Mouse (Mus musculus): Measurements from ENCODE around the gene Olfr1138.

Gene Olfr1138

DNA sequence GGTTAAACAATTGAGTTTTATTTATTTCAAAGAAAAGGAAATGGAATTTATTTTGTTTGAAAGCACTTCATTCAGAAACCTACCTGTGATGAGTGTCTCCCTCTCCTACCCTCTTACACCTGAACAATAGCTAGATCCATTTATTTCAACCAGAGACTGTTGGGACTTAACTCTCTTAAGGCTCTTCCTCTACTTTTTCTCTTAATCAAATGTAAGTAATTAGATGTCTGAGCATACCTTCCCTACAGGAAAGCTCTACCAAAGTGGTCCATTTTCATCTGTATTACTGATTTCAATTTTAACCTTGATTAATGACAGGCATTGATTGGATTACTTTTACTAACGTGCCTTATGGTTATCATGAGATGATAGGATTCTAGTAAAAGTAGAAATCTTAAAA is at the start of gene Olfr1138:
Gene Olfr1138, minus strand, starts transcription at position 101 of the 400 bp plus-strand sequence.
- no peak for DNase-seq

DNA sequence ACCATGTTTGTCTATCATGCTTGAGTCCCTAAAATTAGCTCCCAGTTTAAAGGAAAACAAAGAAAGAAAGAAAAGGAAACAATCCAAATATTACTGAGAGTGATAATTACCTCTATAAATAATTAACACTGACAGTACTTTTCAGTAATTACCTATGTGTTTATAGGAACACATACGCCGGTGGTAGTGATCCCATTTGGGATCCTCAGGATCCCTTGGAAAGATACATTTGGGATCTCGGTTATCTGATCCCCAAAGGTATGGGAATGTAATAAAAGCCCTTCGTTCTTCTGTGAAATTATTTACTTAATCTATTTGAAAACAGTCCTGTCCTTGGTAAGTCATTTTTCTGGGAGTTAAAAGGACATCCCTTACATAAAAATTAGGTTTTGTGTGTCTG is 39.4 kb upstream of the Olfr1138 start, which contains the start of gene Olfr152:
Gene Olfr152, plus strand, starts transcription at position 301 of the 400 bp plus-strand sequence.
- DNase-seq: no peak

DNA sequence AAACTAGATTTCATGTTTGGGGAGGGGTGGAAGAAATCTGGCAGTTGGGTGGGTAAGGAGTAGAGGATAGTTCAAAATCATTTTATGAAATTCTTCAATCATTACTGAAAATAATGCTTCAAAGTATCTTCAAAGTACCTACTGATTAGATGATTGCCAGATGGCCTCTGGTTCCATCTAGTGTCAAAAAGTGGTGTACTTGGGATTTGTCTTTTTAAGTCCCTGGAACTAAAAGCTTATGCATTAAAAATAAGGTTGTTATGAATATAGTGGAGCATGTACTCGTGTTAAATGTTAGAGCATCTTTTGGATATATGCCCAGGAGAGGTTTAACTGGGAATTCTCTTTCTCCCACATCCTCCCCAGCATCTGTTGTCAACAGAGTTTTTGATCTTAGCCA is 36.4 kb upstream of the Olfr1138 start:
- DNase-seq: no peak

DNA sequence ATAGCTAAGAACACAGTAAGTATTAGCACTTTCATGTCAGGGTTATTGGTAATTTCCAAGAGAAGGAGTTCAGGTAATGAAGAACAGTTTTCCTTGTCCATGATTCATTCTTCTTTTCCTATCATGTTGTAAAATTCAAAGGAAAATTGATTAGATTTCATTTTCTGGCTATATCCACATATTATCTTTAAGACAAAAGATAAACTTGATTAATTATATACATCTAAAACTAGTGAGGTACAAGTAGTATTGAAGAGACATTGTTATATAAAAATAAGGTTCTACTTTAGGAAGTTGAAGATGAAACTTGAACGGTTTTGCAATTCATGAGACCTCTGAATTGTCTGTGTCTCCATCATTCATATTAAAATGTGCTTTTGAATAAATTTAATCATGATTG is 14.1 kb upstream of the Olfr1138 start, which contains the start of gene Olfr1141:
Gene Olfr1141, minus strand, starts transcription at position 101 of the 400 bp plus-strand sequence.
- DNase-seq: no peak

DNA sequence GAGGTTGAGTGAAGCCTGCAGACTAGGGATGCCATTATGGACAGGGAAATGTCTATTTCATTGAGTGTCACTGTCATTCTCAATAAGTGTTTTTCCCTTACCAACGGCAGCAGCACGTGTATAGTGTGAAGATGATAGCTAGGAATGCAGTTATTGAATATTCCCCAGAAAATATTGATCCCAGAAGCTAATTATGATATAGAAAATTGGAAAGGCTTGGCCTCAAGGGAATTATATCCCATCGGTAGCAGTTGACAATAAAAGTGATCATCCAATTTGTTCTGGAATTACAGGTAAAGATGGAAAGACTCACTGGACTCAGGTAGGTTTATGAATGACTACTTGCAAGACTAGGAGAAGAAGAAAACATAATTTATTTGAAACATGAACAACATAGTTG is 3.7 kb upstream of the Olfr1138 start, which contains the start of gene Olfr1140:
Gene Olfr1140, plus strand, starts transcription at position 301 of the 400 bp plus-strand sequence.
- DNase-seq: no peak

DNA sequence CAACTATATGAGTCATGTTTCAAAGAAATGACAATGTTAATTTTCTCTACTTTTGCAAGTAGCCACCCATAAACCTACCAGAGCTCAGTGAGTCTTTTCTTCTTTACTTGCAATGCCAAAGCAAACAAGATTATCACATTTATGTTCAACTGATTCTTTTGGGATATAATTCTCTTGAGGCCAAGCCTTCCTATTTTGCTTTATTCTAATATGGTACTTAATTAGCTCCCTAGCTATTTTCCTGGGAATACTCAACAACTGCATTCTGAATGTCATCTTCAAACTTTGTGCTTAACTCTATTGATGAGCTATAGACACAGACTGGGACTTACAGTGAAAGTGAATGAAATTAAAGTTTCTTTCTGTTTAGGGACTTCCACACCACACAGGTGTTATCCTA is 26.7 kb downstream of the Olfr1138 start, which contains the start of gene Olfr1137:
Gene Olfr1137, minus strand, starts transcription at position 101 of the 400 bp plus-strand sequence.
- DNase-seq: no peak

DNA sequence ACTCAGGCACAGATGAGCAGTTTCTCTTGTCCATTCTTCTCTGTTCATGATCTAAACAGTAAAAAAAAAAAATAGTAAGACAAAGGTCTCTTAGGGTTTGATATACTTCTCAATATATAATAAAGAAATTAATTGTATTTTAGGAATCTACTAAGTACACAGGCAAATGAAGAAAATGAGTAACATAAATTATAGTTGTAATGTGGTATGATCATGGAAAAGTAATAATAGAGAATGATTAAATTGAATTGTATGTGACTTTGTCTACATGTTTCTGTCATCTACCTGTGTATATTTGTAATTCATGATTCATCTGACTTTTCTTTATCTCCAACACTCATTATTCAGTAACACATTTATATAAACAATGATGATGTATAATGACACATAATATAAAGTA is 45.9 kb downstream of the Olfr1138 start, which contains the start of gene Olfr1136:
Gene Olfr1136, minus strand, starts transcription at position 101 of the 400 bp plus-strand sequence.
- DNase-seq: no peak
